Mouse (Mus musculus): ENCODE measurements around the gene Cep164. TPM values are rescaled to one million over a fixed set of nuclear protein-coding genes. Genes with fewer than 3 reads are reported as not detected.

Gene Cep164
- polyA plus RNA-seq, 1 experiment from 2014 or later = 19.8 TPM

GRCm38 (mm10) chr9:45769596-45769995 lies 58.9 kb downstream of the Cep164 start:
- no peak for ATAC-seq (replicated peaks; ENCODE audit: insufficient number of reproducible peaks, low FRiP score, low TSS enrichment)
- Histone ChIP-seq H3K27ac (ENCODE audit: low read depth, low read length) (no peak overlapping the region), H3K4me2 (no peak overlapping the region), H3K4me1 (ENCODE audit: control insufficient read depth, insufficient read depth, low read length) (no peaks in the 10 kb centered on the region), H3K4me3 (ENCODE audit: low read depth, low read length) (no peak overlapping the region), H3K9me3 (replicated peaks; ENCODE audit: control insufficient read depth, low read length) (no peaks in the 10 kb centered on the region), H3K27me3 (ENCODE audit: control insufficient read depth, insufficient read depth, low read length) (no peaks in the 10 kb centered on the region), H3K36me3 (ENCODE audit: control insufficient read depth, insufficient read depth, low read length) (peaks cover 5% of the 10 kb centered on the region; the same call in 1 of the 2 replicates), H3K9ac (ENCODE audit: low read depth, low read length) (no peak overlapping the region)
- WGBS (ENCODE audit: insufficient replicate concordance) = 82% methylated on average over 5 of the region's 5 CpGs

- whole genome bisulfite sequencing (ENCODE audit: insufficient replicate concordance) = 76% methylated on average over 18 of the region's 18 CpGs
- H3K27ac ChIP-seq (ENCODE audit: low read depth, low read length) = no peak overlapping the region
- ATAC-seq (replicated peaks; ENCODE audit: insufficient number of reproducible peaks, low FRiP score, low TSS enrichment) = no peak
These were observed 60.1 kb downstream of the Cep164 start for GRCm38 (mm10) chr9:45768421-45768820.

GRCm38 (mm10) chr9:45767155-45767554 lies 61.3 kb downstream of the Cep164 start:
- 88% methylated on average over 8 of the region's 8 CpGs for WGBS (ENCODE audit: insufficient replicate concordance)
- H3K9me3 ChIP-seq (replicated peaks; ENCODE audit: control insufficient read depth, low read length) = no peaks in the 10 kb centered on the region
- no peak overlapping the region for H3K9ac ChIP-seq (ENCODE audit: low read depth, low read length)
- no peak overlapping the region for H3K4me2 ChIP-seq
- no peak overlapping the region for H3K4me3 ChIP-seq (ENCODE audit: low read depth, low read length)
- peaks cover 2% of the 10 kb centered on the region; the same call in 1 of the 2 replicates for H3K36me3 ChIP-seq (ENCODE audit: control insufficient read depth, insufficient read depth, low read length)
- ATAC-seq (replicated peaks; ENCODE audit: insufficient number of reproducible peaks, low FRiP score, low TSS enrichment) = no peak
- no peak overlapping the region for H3K27ac ChIP-seq (ENCODE audit: low read depth, low read length)
- H3K27me3 ChIP-seq (ENCODE audit: control insufficient read depth, insufficient read depth, low read length) = no peaks in the 10 kb centered on the region
- H3K4me1 ChIP-seq (ENCODE audit: control insufficient read depth, insufficient read depth, low read length) = no peaks in the 10 kb centered on the region

More at GRCm38 (mm10) chr9:45768421-45768820, 60.1 kb downstream of the Cep164 start:
- no peak overlapping the region for H3K4me2 ChIP-seq
- H3K9ac ChIP-seq (ENCODE audit: low read depth, low read length) = no peak overlapping the region
- H3K27me3 ChIP-seq (ENCODE audit: control insufficient read depth, insufficient read depth, low read length) = no peaks in the 10 kb centered on the region
- H3K4me1 ChIP-seq (ENCODE audit: control insufficient read depth, insufficient read depth, low read length) = no peaks in the 10 kb centered on the region
- H3K4me3 ChIP-seq (ENCODE audit: low read depth, low read length) = no peak overlapping the region
- H3K36me3 ChIP-seq (ENCODE audit: control insufficient read depth, insufficient read depth, low read length) = peaks cover 2% of the 10 kb centered on the region; the same call in 1 of the 2 replicates
- no peaks in the 10 kb centered on the region for H3K9me3 ChIP-seq (replicated peaks; ENCODE audit: control insufficient read depth, low read length)

GRCm38 (mm10) chr9:45766195-45766594 lies 62.3 kb downstream of the Cep164 start:
- H3K4me2 ChIP-seq = no peak overlapping the region
- H3K9ac ChIP-seq (ENCODE audit: low read depth, low read length) = no peak overlapping the region
- no peaks in the 10 kb centered on the region for H3K27me3 ChIP-seq (ENCODE audit: control insufficient read depth, insufficient read depth, low read length)
- 76% methylated on average over 6 of the region's 6 CpGs for WGBS (ENCODE audit: insufficient replicate concordance)
- no peaks in the 10 kb centered on the region for H3K9me3 ChIP-seq (replicated peaks; ENCODE audit: control insufficient read depth, low read length)
- no peak overlapping the region for H3K27ac ChIP-seq (ENCODE audit: low read depth, low read length)
- H3K36me3 ChIP-seq (ENCODE audit: control insufficient read depth, insufficient read depth, low read length) = no peaks in the 10 kb centered on the region
- H3K4me3 ChIP-seq (ENCODE audit: low read depth, low read length) = no peak overlapping the region
- H3K4me1 ChIP-seq (ENCODE audit: control insufficient read depth, insufficient read depth, low read length) = no peaks in the 10 kb centered on the region
- no peak for ATAC-seq (replicated peaks; ENCODE audit: insufficient number of reproducible peaks, low FRiP score, low TSS enrichment)

- Histone ChIP-seq H3K4me3 (ENCODE audit: low read depth, low read length) (no peak overlapping the region), H3K27me3 (ENCODE audit: control insufficient read depth, insufficient read depth, low read length) (no peaks in the 10 kb centered on the region), H3K27ac (ENCODE audit: low read depth, low read length) (no peak overlapping the region), H3K4me1 (ENCODE audit: control insufficient read depth, insufficient read depth, low read length) (no peaks in the 10 kb centered on the region), H3K4me2 (no peak overlapping the region), H3K9me3 (replicated peaks; ENCODE audit: control insufficient read depth, low read length) (no peaks in the 10 kb centered on the region), H3K36me3 (ENCODE audit: control insufficient read depth, insufficient read depth, low read length) (no peaks in the 10 kb centered on the region), H3K9ac (ENCODE audit: low read depth, low read length) (no peak overlapping the region)
- ATAC-seq (replicated peaks; ENCODE audit: insufficient number of reproducible peaks, low FRiP score, low TSS enrichment) = no peak
- WGBS (ENCODE audit: insufficient replicate concordance) = 31% methylated on average over 8 of the region's 8 CpGs
These were observed 73.9 kb downstream of the Cep164 start for GRCm38 (mm10) chr9:45754452-45755091.

GRCm38 (mm10) chr9:45749917-45750316 lies 78.6 kb downstream of the Cep164 start:
- no peaks in the 10 kb centered on the region for H3K36me3 ChIP-seq (ENCODE audit: control insufficient read depth, insufficient read depth, low read length)
- H3K27ac ChIP-seq (ENCODE audit: low read depth, low read length) = no peak overlapping the region
- no peak overlapping the region for H3K4me3 ChIP-seq (ENCODE audit: low read depth, low read length)
- WGBS (ENCODE audit: insufficient replicate concordance) = 82% methylated on average over 4 of the region's 4 CpGs
- no peaks in the 10 kb centered on the region for H3K4me1 ChIP-seq (ENCODE audit: control insufficient read depth, insufficient read depth, low read length)
- peaks cover 5% of the 10 kb centered on the region for H3K27me3 ChIP-seq (ENCODE audit: control insufficient read depth, insufficient read depth, low read length)
- H3K9ac ChIP-seq (ENCODE audit: low read depth, low read length) = no peak overlapping the region
- ATAC-seq (replicated peaks; ENCODE audit: insufficient number of reproducible peaks, low FRiP score, low TSS enrichment) = no peak
- H3K9me3 ChIP-seq (replicated peaks; ENCODE audit: control insufficient read depth, low read length) = no peaks in the 10 kb centered on the region
- no peak overlapping the region for H3K4me2 ChIP-seq

- H3K36me3 ChIP-seq (ENCODE audit: control insufficient read depth, insufficient read depth, low read length) = no peaks in the 10 kb centered on the region
- ATAC-seq (replicated peaks; ENCODE audit: insufficient number of reproducible peaks, low FRiP score, low TSS enrichment) = no peak
- peaks cover 19% of the 10 kb centered on the region for H3K27me3 ChIP-seq (ENCODE audit: control insufficient read depth, insufficient read depth, low read length)
- 22% methylated on average over 7 of the region's 7 CpGs for WGBS (ENCODE audit: insufficient replicate concordance)
- no peak overlapping the region for H3K4me3 ChIP-seq (ENCODE audit: low read depth, low read length)
- H3K9ac ChIP-seq (ENCODE audit: low read depth, low read length) = no peak overlapping the region
- no peak overlapping the region for H3K27ac ChIP-seq (ENCODE audit: low read depth, low read length)
- no peak overlapping the region for H3K4me2 ChIP-seq
- no peaks in the 10 kb centered on the region for H3K4me1 ChIP-seq (ENCODE audit: control insufficient read depth, insufficient read depth, low read length)
- no peaks in the 10 kb centered on the region for H3K9me3 ChIP-seq (replicated peaks; ENCODE audit: control insufficient read depth, low read length)
These were observed 83.0 kb downstream of the Cep164 start for GRCm38 (mm10) chr9:45745451-45745850.

- Histone ChIP-seq H3K4me1 (ENCODE audit: control insufficient read depth, insufficient read depth, low read length) (no peaks in the 10 kb centered on the region), H3K36me3 (ENCODE audit: control insufficient read depth, insufficient read depth, low read length) (no peaks in the 10 kb centered on the region), H3K27ac (ENCODE audit: low read depth, low read length) (no peak overlapping the region), H3K27me3 (ENCODE audit: control insufficient read depth, insufficient read depth, low read length) (peaks cover 21% of the 10 kb centered on the region), H3K9ac (ENCODE audit: low read depth, low read length) (no peak overlapping the region), H3K4me2 (no peak overlapping the region), H3K9me3 (replicated peaks; ENCODE audit: control insufficient read depth, low read length) (no peaks in the 10 kb centered on the region), H3K4me3 (ENCODE audit: low read depth, low read length) (no peak overlapping the region)
- no peak for ATAC-seq (replicated peaks; ENCODE audit: insufficient number of reproducible peaks, low FRiP score, low TSS enrichment)
- 69% methylated on average over 2 of the region's 2 CpGs for WGBS (ENCODE audit: insufficient replicate concordance)
These were observed 87.9 kb downstream of the Cep164 start for GRCm38 (mm10) chr9:45740584-45740980.

Data from heart, embryonic 11.5 days (tissue).